Mouse (Mus musculus) lung, postnatal 10 days (tissue): ENCODE data around the gene Lpcat2b.

ENCODE experiments used
- DNase-seq: peaks from one replicate; pipeline ENCODE4 v3.0.0; 2021

Lpcat2b gene

GRCm38 (mm10) chr5:107448784-107449183 is 17.4 kb downstream of the Lpcat2b start:
- no peak for DNase-seq

GRCm38 (mm10) chr5:107449620-107450019 is 18.3 kb downstream of the Lpcat2b start:
- no peak for DNase-seq

DNA sequence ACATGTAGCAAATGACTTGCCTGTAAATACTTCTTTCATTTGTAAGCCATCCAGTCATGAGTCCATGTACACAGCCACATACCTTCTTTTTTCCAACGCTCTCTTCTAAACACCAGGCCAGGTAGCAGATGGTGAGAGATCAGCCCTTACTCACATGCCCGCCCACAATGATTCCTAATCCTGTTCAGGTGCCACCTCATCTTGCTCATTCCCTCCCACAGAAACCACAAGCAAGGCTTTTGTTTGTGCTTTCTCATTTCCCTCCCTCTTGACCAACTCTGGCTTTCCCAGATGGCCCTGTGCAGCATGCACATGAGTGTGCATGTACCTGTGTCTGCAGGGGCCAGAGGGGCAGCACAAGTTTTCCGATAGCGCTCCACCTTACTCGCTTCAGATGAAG is 18.9 kb downstream of the Lpcat2b start:
- DNase-seq: no peak

GRCm38 (mm10) chr5:107462147-107463076 is 31.1 kb downstream of the Lpcat2b start:
- no peak for DNase-seq

DNA sequence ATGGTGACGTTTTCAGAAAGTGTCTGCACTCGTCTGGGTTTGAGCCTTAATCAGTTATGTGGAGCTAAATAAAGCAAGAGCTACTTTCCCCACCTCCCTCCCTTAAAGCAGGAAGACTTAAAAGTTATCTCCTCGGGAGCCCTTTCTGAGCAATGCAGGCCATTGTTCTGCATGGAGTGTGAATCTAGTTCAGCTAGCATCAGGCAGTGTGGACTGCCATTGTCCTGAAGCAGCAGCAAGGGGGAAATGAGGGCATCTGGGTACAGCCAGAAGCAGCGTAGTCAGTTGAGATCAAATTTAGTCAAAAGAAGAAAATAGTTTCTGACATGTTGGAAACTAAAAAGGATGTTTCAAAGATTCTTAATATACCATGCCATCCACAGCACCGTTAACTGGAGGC is 35.2 kb downstream of the Lpcat2b start:
- DNase-seq: no peak

DNA sequence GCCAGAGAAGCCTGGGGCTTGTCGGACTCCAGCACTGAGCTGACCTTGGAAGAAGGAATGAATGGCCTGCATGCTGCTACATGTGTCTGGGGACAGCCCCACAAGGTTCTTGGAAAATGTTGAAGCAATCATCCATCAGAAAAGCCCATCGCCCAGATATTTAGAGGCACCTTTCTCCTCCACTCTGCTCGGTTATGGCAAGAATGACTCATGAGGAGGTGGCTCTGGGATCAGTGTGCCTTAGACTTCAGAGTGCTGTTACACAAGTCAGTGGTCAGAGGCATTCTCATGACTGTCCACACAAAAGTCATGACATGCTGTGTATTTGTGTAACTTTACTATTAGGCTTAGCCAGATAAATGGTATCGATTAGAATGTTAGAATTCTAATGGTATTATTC is 35.7 kb downstream of the Lpcat2b start:
- DNase-seq: no peak

DNA sequence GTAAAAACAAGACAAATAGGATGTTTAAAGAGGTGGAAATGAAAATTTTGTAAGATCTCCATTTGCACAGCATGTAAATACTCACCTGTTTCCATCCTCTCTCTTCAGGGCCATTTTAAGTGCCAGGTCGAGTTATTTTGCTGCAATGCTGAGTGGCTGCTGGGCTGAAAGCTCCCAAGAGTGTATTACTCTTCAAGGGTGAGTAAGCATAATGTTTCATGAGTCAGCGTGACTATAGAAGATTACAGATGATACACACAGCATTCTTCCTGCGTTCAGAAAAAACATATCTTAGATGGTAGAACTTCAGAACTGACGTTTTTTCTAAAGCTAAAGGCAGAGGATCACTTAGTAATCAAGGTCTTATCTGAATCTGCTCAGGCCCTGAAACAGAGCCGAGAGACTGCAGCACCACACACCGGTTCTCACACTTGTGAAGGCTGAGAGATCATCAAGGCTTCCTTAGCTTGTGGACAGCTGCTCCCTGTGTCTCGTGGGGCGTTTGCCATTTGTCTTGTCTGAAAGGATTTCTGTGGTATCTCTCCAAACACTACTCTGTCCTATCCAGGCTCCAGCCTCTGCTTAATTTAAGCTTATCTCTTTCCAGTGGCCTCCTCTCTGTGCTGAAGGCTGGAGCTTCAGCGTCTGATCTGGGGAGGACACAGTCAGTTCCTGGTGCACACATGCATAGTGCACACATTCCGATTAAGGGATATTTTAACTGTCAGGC is 39.4 kb downstream of the Lpcat2b start:
- DNase-seq: no peak

- DNase-seq: no peak
Observed at GRCm38 (mm10) chr5:107480194-107480593, 48.8 kb downstream of the Lpcat2b start.
